Mouse (Mus musculus) kidney, postnatal 10 days (tissue): ENCODE measurements around the gene Clpp.

Source experiments
- DNase-seq: peaks from one replicate; pipeline ENCODE4 v3.0.0; 2021; ENCODE audit warnings: mixed read lengths

The Clpp gene

GRCm38 (mm10) chr17:57031661-57032420 is 41.7 kb downstream of the Clpp start:
- peak; percentile 99 for DNase-seq

- no peak for DNase-seq
These were observed 42.7 kb downstream of the Clpp start for GRCm38 (mm10) chr17:57032854-57033253.

- peak; percentile 25 for DNase-seq
These were observed 48.9 kb downstream of the Clpp start for GRCm38 (mm10) chr17:57038978-57039377.

GRCm38 (mm10) chr17:57041554-57041953 is 51.4 kb downstream of the Clpp start, which contains the start of gene Slc25a41:
Gene Slc25a41, minus strand, starts transcription at chr17:57041654.
- DNase-seq: no peak
